Mouse (Mus musculus): ENCODE data around the gene Rcbtb2. TPM values are rescaled to one million over a fixed set of nuclear protein-coding genes. Genes with fewer than 3 reads are reported as not detected.

Gene Rcbtb2
- total and polyA plus RNA-seq, 3 experiments, result 34.1 to 49.0 (median 36.9) TPM

DNA sequence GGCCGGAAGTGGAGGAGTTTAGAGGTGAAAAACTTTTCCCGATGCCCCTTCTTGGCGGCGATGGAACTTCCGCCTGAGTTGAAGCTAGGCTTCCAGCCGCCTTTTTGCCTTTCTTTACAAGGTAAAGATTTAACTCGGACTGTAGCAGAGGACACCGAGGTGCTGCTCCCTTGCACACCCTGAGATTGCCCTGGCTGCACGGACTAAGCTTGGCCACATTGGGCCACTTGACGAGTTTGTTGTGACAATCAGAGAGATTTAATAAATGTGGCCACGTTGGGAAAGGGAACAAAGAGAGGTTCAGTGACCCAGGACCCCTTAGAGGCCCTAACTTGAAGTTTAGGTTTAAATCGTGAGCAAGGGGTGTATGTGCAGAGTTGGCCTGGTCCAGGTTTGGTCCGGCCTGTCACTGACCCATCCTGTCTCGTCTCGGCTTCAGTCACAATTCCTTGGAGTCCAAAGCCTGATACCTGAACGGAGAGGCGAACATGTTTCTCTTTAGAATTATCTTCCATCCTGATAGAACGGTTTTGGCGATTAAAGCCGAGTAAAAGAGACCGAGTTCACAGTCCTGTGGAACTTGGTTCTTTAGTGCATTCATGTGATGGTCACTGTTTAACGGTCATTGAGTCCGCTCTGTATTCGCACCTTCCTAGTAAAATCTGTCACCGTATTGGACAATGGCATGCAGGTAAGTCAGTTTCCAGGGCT is 21.0 kb downstream of the Rcbtb2 start:
- in situ Hi-C loops (cut with MboI; ENCODE audit: low pct_ligation_motif_present, low pct_unique_long_range_greater_than_20kb, low sequenced_read_pairs) (no loop called here), dilution Hi-C loops (cut with MboI; ENCODE audit: extremely low pct_ligation_motif_present, extremely low pct_unique_long_range_greater_than_20kb, low sequenced_read_pairs) (no loop called here)
- no peak for DNase-seq (ENCODE audit: extremely low read depth)
- H3K9me3 ChIP-seq (replicated peaks; ENCODE audit: low read length), result peaks cover 7% of the 10 kb centered on the region
- peaks cover 5% of the 10 kb centered on the region for H3K79me2 ChIP-seq (replicated peaks; ENCODE audit: control insufficient read depth, extremely low read depth, insufficient read depth, poor library complexity, severe bottlenecking)
- H3K27me3 ChIP-seq (replicated peaks), result no peaks in the 10 kb centered on the region
- H3K4me3 ChIP-seq (replicated peaks in 1 of 3; ENCODE audit: low read depth in 2 of 3, low read length in 2 of 3, poor library complexity in 1 of 3), result peak overlapping the region; percentile 66 to 86 (median 74)
- H3K4me1 ChIP-seq (ENCODE audit: control insufficient read depth in 1 of 2, insufficient read depth in 2 of 2), result peaks cover 10 to 45% of the 10 kb centered on the region in 2 experiments
- peak overlapping the region; percentile 85 for H3K4me2 ChIP-seq (ENCODE audit: insufficient read depth, low read depth, poor library complexity, severe bottlenecking)
- H3K27ac ChIP-seq (ENCODE audit: insufficient read depth, low read depth), result peak overlapping the region; percentile 79
- no peak for TF ChIP-seq JUND (conservative IDR thresholded peaks at IDR 0.05; ENCODE audit: low read depth, low read length)
- TF ChIP-seq CHD1 (IDR thresholded peaks at IDR 0.05; ENCODE audit: low read depth, low read length), result 0 out of 2 replicates have a peak, but pooled peaks have one; percentile 41
- peak; percentile 5; the same call in 1 of the 2 replicates for TF ChIP-seq ETS1 (conservative IDR thresholded peaks at IDR 0.05; ENCODE audit: low read depth, low read length)
- TF ChIP-seq MYC (IDR thresholded peaks at IDR 0.05; ENCODE audit: low read depth, low read length), result 0 out of 2 replicates have a peak, but pooled peaks have one; percentile 22
- TF ChIP-seq KAT2A (IDR thresholded peaks at IDR 0.05; ENCODE audit: insufficient replicate concordance, low read length), result 0 out of 2 replicates have a peak, but pooled peaks have one; percentile 41
- TF ChIP-seq ELF1 (IDR thresholded peaks at IDR 0.05; ENCODE audit: low read depth, low read length), result peak; percentile 59; the same call in 1 of the 2 replicates
- peak; percentile 7; the same call in 1 of the 2 replicates for TF ChIP-seq IRF4 (IDR thresholded peaks at IDR 0.05; ENCODE audit: low read depth, low read length)
- no peak for TF ChIP-seq EP300 (IDR thresholded peaks at IDR 0.05; ENCODE audit: low read length)
- H3K36me3 ChIP-seq (replicated peaks in 1 of 2; ENCODE audit: control insufficient read depth in 1 of 2, insufficient read depth in 1 of 2, low read length in 1 of 2), result peaks cover 0 to 6% of the 10 kb centered on the region in 2 experiments
- H3K9ac ChIP-seq (ENCODE audit: insufficient read depth, low read depth), result peak overlapping the region; percentile 95

DNA sequence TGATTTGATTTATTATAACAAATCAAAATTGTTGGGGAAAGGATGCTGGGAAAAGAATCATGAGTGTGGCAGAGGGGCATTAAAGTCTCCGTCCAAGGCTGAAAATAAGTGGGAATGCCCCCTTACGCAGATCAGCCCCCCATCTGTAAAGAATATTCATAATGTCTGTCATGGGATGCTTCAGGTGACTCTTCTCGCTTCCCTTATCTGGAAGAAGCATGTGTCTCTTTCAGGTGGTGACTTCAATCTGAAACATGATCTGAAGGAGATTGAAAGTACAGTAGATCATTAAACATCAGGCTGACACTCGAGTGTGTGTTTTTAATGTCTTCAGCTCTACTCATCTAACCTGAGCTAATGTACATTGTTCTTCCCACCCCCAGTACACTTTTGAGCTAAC is 22.7 kb downstream of the Rcbtb2 start:
- no peak for TF ChIP-seq E2F4 (IDR thresholded peaks at IDR 0.05; ENCODE audit: insufficient replicate concordance, low read depth, low read length)
- TF ChIP-seq IRF4 (IDR thresholded peaks at IDR 0.05; ENCODE audit: low read depth, low read length), result peak; percentile 65; the same call in 1 of the 2 replicates
- peak; percentile 55; the same call in 1 of the 2 replicates for TF ChIP-seq ETS1 (conservative IDR thresholded peaks at IDR 0.05; ENCODE audit: low read depth, low read length)
- peak; percentile 11; the same call in 1 of the 2 replicates for TF ChIP-seq JUN (IDR thresholded peaks at IDR 0.05; ENCODE audit: insufficient read depth, low read depth, low read length)
- no peak for TF ChIP-seq ZC3H11A (IDR thresholded peaks at IDR 0.05; ENCODE audit: low read depth, low read length)
- peak; percentile 60; the same call in 1 of the 2 replicates for TF ChIP-seq TCF12 (IDR thresholded peaks at IDR 0.05; ENCODE audit: low read depth, low read length)
- TF ChIP-seq EP300 (IDR thresholded peaks at IDR 0.05; ENCODE audit: low read length), result peak; percentile 71
- peak; percentile 48; the same call in 1 of the 2 replicates for TF ChIP-seq MEF2A (IDR thresholded peaks at IDR 0.05; ENCODE audit: borderline replicate concordance, low read depth, low read length)
- peak; percentile 79 for TF ChIP-seq BHLHE40 (IDR thresholded peaks at IDR 0.05; ENCODE audit: low read depth, low read length)
- H3K4me3 ChIP-seq (replicated peaks in 1 of 3; ENCODE audit: low read depth in 2 of 3, low read length in 2 of 3, poor library complexity in 1 of 3), result no peak overlapping the region
- peaks cover 0 to 6% of the 10 kb centered on the region in 2 experiments for H3K36me3 ChIP-seq (replicated peaks in 1 of 2; ENCODE audit: control insufficient read depth in 1 of 2, insufficient read depth in 1 of 2, low read length in 1 of 2)
- H3K27ac ChIP-seq (ENCODE audit: insufficient read depth, low read depth), result no peak overlapping the region
- dilution Hi-C loops (cut with MboI; ENCODE audit: extremely low pct_ligation_motif_present, extremely low pct_unique_long_range_greater_than_20kb, low sequenced_read_pairs), result no loop called here
- peaks cover 10 to 45% of the 10 kb centered on the region in 2 experiments for H3K4me1 ChIP-seq (ENCODE audit: control insufficient read depth in 1 of 2, insufficient read depth in 2 of 2)
- H3K9ac ChIP-seq (ENCODE audit: insufficient read depth, low read depth), result no peak overlapping the region
- H3K9me3 ChIP-seq (replicated peaks; ENCODE audit: low read length), result peaks cover 7% of the 10 kb centered on the region
- in situ Hi-C loops (cut with MboI; ENCODE audit: low pct_ligation_motif_present, low pct_unique_long_range_greater_than_20kb, low sequenced_read_pairs), result no loop called here
- no peak for DNase-seq (ENCODE audit: extremely low read depth)
- no peak overlapping the region for H3K4me2 ChIP-seq (ENCODE audit: insufficient read depth, low read depth, poor library complexity, severe bottlenecking)
- H3K79me2 ChIP-seq (replicated peaks; ENCODE audit: control insufficient read depth, extremely low read depth, insufficient read depth, poor library complexity, severe bottlenecking), result peaks cover 7% of the 10 kb centered on the region
- no peaks in the 10 kb centered on the region for H3K27me3 ChIP-seq (replicated peaks)

Measured in CH12.LX (cell line).